Mouse (Mus musculus) cerebellum, adult 11 months (tissue): Measurements from ENCODE around the gene Tbc1d2b.

Experiments used
- DNase-seq: peaks from one replicate; pipeline ENCODE4 v3.0.0; 2022

Tbc1d2b gene

GRCm38 (mm10) chr9:90270193-90270943 lies at the start of gene Tbc1d2b:
TSS of gene Tbc1d2b (minus strand) at chr9:90270804.
- peak; percentile 72 for DNase-seq

GRCm38 (mm10) chr9:90316300-90316699 lies 45.7 kb upstream of the Tbc1d2b start:
- DNase-seq: no peak

- no peak for DNase-seq
These were observed 45.1 kb upstream of the Tbc1d2b start for GRCm38 (mm10) chr9:90315662-90316061.

GRCm38 (mm10) chr9:90304254-90304653 lies 33.6 kb upstream of the Tbc1d2b start:
- DNase-seq: no peak

- DNase-seq: no peak
These were observed 32.7 kb upstream of the Tbc1d2b start for GRCm38 (mm10) chr9:90303101-90303835.

- no peak for DNase-seq
These were observed 32.1 kb upstream of the Tbc1d2b start for GRCm38 (mm10) chr9:90302670-90303069.

- DNase-seq: no peak
These were observed 30.6 kb upstream of the Tbc1d2b start for GRCm38 (mm10) chr9:90301081-90301688.

- no peak for DNase-seq
These were observed 27.0 kb upstream of the Tbc1d2b start for GRCm38 (mm10) chr9:90297637-90298036.

- no peak for DNase-seq
These were observed 23.2 kb upstream of the Tbc1d2b start for GRCm38 (mm10) chr9:90293641-90294398.

- no peak for DNase-seq
These were observed 7.8 kb upstream of the Tbc1d2b start for GRCm38 (mm10) chr9:90278397-90278796.

- no peak for DNase-seq
These were observed 7.3 kb upstream of the Tbc1d2b start for GRCm38 (mm10) chr9:90277884-90278283.

- no peak for DNase-seq
These were observed 6.2 kb upstream of the Tbc1d2b start for GRCm38 (mm10) chr9:90276779-90277178.

GRCm38 (mm10) chr9:90275906-90276305 lies 5.3 kb upstream of the Tbc1d2b start:
- DNase-seq: no peak

- DNase-seq: no peak
These were observed 4.9 kb upstream of the Tbc1d2b start for GRCm38 (mm10) chr9:90275500-90275899.

GRCm38 (mm10) chr9:90274516-90274915 lies 3.9 kb upstream of the Tbc1d2b start:
- DNase-seq: no peak

- no peak for DNase-seq
These were observed 1.7 kb upstream of the Tbc1d2b start for GRCm38 (mm10) chr9:90272346-90272745.

GRCm38 (mm10) chr9:90271541-90272090 lies 1.0 kb upstream of the Tbc1d2b start:
- DNase-seq: no peak

- DNase-seq: no peak
These were observed 316 bp upstream of the Tbc1d2b start for GRCm38 (mm10) chr9:90270944-90271295.

GRCm38 (mm10) chr9:90269011-90269681 lies 1.5 kb downstream of the Tbc1d2b start:
- no peak for DNase-seq

- no peak for DNase-seq
These were observed 3.7 kb downstream of the Tbc1d2b start for GRCm38 (mm10) chr9:90266926-90267325.

GRCm38 (mm10) chr9:90266059-90266458 lies 4.5 kb downstream of the Tbc1d2b start:
- DNase-seq: no peak

- DNase-seq: no peak
These were observed 5.1 kb downstream of the Tbc1d2b start for GRCm38 (mm10) chr9:90265322-90266039.
